Mouse (Mus musculus) brain, embryonic 14.5 days (tissue): ENCODE measurements around the gene Sspo.

ENCODE experiments used
- CTCF ChIP-seq: fragments of 200-500 bp; IDR thresholded peaks from 2 replicates; pipeline ENCODE4 v1.5.1; 2012; ENCODE audit warnings: inconsistent platforms, mild to moderate bottlenecking, moderate library complexity, borderline replicate concordance; ENCODE audit not compliant: insufficient read depth, insufficient read length; ENCODE audit errors: extremely low read depth
- POLR2A ChIP-seq: fragments of 200-500 bp; IDR thresholded peaks from 2 replicates; pipeline ENCODE4 v1.6.1; 2012; ENCODE audit warnings: mild to moderate bottlenecking, inconsistent platforms, borderline replicate concordance; ENCODE audit not compliant: poor library complexity, insufficient read depth, insufficient read length, severe bottlenecking; ENCODE audit errors: extremely low read depth

GRCm38 (mm10) chr6:48437679-48438376 is 10.2 kb upstream of the Sspo start:
- TF ChIP-seq POLR2A (no peak), CTCF (no peak)
